Comparison of ENCODE assay signal across 9 mouse cellular contexts in genomic region chr7:120754671-120755070, GRCm38 (mm10). TPM values are rescaled to one million over a fixed set of nuclear protein-coding genes. Genes with fewer than 3 reads are reported as not detected.
DNase-seq lines count a peak whose midpoint lies in the region; ATAC-seq and TF ChIP-seq lines count a peak whose summit lies in the region.
"Had no signal": no experiment of that assay in that cellular context is flagged by ENCODE, and none has a peak within 500 bp of the region (broad histone marks: within the 10 kb centered on the region; RNA-seq: fewer than 3 reads in every experiment).

No protein-coding gene starts in this region.

- no peaks in the 10 kb centered on the region for H3K36me3 ChIP-seq in CH12.LX (replicated peaks in 1 of 2; ENCODE audit: control insufficient read depth in 1 of 2, insufficient read depth in 1 of 2, low read length in 1 of 2)
- H3K36me3 ChIP-seq in forebrain, embryonic 10.5 days (replicated peaks) = no peaks in the 10 kb centered on the region
- H3K36me3 ChIP-seq in lung, embryonic 15.5 days = no peaks in the 10 kb centered on the region
- H3K36me3 ChIP-seq in thymus, adult 2 months (ENCODE audit: control insufficient read depth, insufficient read depth, low read length) = no peaks in the 10 kb centered on the region
- H3K36me3 ChIP-seq: heart, embryonic 13.5 days had no signal

- peaks cover 2% of the 10 kb centered on the region for H3K27me3 ChIP-seq in CH12.LX (replicated peaks)
- no peaks in the 10 kb centered on the region for H3K27me3 ChIP-seq in forebrain, embryonic 10.5 days (ENCODE audit: poor library complexity, severe bottlenecking)
- no peaks in the 10 kb centered on the region for H3K27me3 ChIP-seq in lung, embryonic 15.5 days
- no peaks in the 10 kb centered on the region for H3K27me3 ChIP-seq in thymus, adult 2 months (ENCODE audit: control insufficient read depth, insufficient read depth, low read length)
- H3K27me3 ChIP-seq: heart, embryonic 13.5 days had no signal

- no peaks in the 10 kb centered on the region for H3K79me2 ChIP-seq in CH12.LX (replicated peaks; ENCODE audit: control insufficient read depth, extremely low read depth, insufficient read depth, poor library complexity, severe bottlenecking)

- dilution Hi-C loops in CH12.LX (cut with MboI; ENCODE audit: extremely low pct_ligation_motif_present, extremely low pct_unique_long_range_greater_than_20kb, low sequenced_read_pairs) = no loop called here

- H3K4me1 ChIP-seq in CH12.LX (ENCODE audit: control insufficient read depth in 1 of 2, insufficient read depth in 2 of 2) = peaks cover 2 to 10% of the 10 kb centered on the region in 2 experiments; a peak in 3 of 4 replicates
- no peaks in the 10 kb centered on the region for H3K4me1 ChIP-seq in forebrain, embryonic 10.5 days
- no peaks in the 10 kb centered on the region for H3K4me1 ChIP-seq in lung, embryonic 15.5 days
- no peaks in the 10 kb centered on the region for H3K4me1 ChIP-seq in thymus, adult 2 months (replicated peaks; ENCODE audit: control insufficient read depth, insufficient read depth, low read length)

- peak; percentile 75 for TF ChIP-seq RAD21 in CH12.LX (IDR thresholded peaks at IDR 0.05; ENCODE audit: low read depth, low read length)

- H3K9ac ChIP-seq in CH12.LX (ENCODE audit: insufficient read depth, low read depth) = no peak overlapping the region
- H3K9ac ChIP-seq in lung, embryonic 15.5 days = no peak overlapping the region
- H3K9ac ChIP-seq: heart, embryonic 13.5 days had no signal

- H3K4me2 ChIP-seq in CH12.LX (ENCODE audit: insufficient read depth, low read depth, poor library complexity, severe bottlenecking) = 0 out of 2 replicates have a peak overlapping the region, but pooled peaks have one; percentile 48
- H3K4me2 ChIP-seq in lung, embryonic 15.5 days = no peak overlapping the region
- H3K4me2 ChIP-seq: heart, embryonic 13.5 days had no signal

- 8% methylated on average over 5 of the region's 5 CpGs for WGBS in forebrain, embryonic 10.5 days
- 7% methylated on average over 5 of the region's 5 CpGs for WGBS in lung, embryonic 15.5 days
- WGBS in thymus, adult 2 months = under 1% methylated on average over 5 of the region's 5 CpGs

- ATAC-seq in lung, embryonic 15.5 days (ENCODE audit: borderline replicate concordance, extremely low read depth, low FRiP score, low TSS enrichment) = peak; percentile 75; the same call in 1 of the 2 replicates

- no peak overlapping the region for H3K4me3 ChIP-seq in CH12.LX (replicated peaks in 1 of 3; ENCODE audit: low read depth in 2 of 3, low read length in 2 of 3, poor library complexity in 1 of 3)
- H3K4me3 ChIP-seq in forebrain, embryonic 10.5 days = no peak overlapping the region
- no peak overlapping the region for H3K4me3 ChIP-seq in lung, embryonic 15.5 days
- no peak overlapping the region for H3K4me3 ChIP-seq in thymus, adult 2 months (ENCODE audit: control insufficient read depth, insufficient read depth, low read length)
- H3K4me3 ChIP-seq: heart, embryonic 13.5 days had no signal

- peak; percentile 65 to 87 for TF ChIP-seq CTCF in CH12.LX (conservative IDR thresholded peaks at IDR 0.05 in 1 of 2, IDR thresholded peaks at IDR 0.05 in 1 of 2; ENCODE audit: low read depth in 2 of 2, low read length in 2 of 2)
- peak; percentile 79; the same call in 1 of the 2 replicates for TF ChIP-seq CTCF in thymus, adult 2 months (IDR thresholded peaks at IDR 0.05; ENCODE audit: borderline replicate concordance, control insufficient read depth, extremely low read depth, insufficient read depth, low read length, poor library complexity)

- in situ Hi-C loops in CH12.LX (cut with MboI; ENCODE audit: low pct_ligation_motif_present, low pct_unique_long_range_greater_than_20kb, low sequenced_read_pairs) = loop anchor here (5.0 to 10.0 kb wide), 2 partner anchors 70 to 82 kb away; partner anchors contain the start of gene Pdzd9

- DNase-seq in CH12.LX (ENCODE audit: extremely low read depth) = peak; percentile 88
- DNase-seq in brain, embryonic 18.5 days (ENCODE audit: low read depth, low spot score) = peak; percentile 57
- DNase-seq in forebrain, embryonic 10.5 days (ENCODE audit: extremely low spot score, low spot score) = peak; percentile 84
- peak; percentile 90 for DNase-seq in heart, postnatal 4 days
- peak; percentile 42 to 85 for DNase-seq in layer of hippocampus, adult 18-20 months (ENCODE audit: low spot score in 2 of 2)
- peak; percentile 50 for DNase-seq in ovary, postnatal 10 days (ENCODE audit: low spot score)
- DNase-seq in thymus, adult 2 months = peak; percentile 72

- H3K27ac ChIP-seq in CH12.LX (ENCODE audit: insufficient read depth, low read depth) = no peak overlapping the region
- no peak overlapping the region for H3K27ac ChIP-seq in forebrain, embryonic 10.5 days
- H3K27ac ChIP-seq in lung, embryonic 15.5 days = no peak overlapping the region
- no peak overlapping the region for H3K27ac ChIP-seq in thymus, adult 2 months (ENCODE audit: control insufficient read depth, insufficient read depth, low read length)
- H3K27ac ChIP-seq: heart, embryonic 13.5 days had no signal

- no peak for TF ChIP-seq POLR2A in CH12.LX (IDR thresholded peaks at IDR 0.05; ENCODE audit: low read depth, low read length)
- no peak for TF ChIP-seq POLR2A in thymus, adult 2 months (IDR thresholded peaks at IDR 0.05; ENCODE audit: control insufficient read depth, extremely low read depth, insufficient read depth, low read length, poor library complexity)

- no peak for TF ChIP-seq EP300 in CH12.LX (IDR thresholded peaks at IDR 0.05; ENCODE audit: low read length)

- H3K9me3 ChIP-seq in CH12.LX (replicated peaks; ENCODE audit: low read length) = peaks cover 7% of the 10 kb centered on the region
- H3K9me3 ChIP-seq in forebrain, embryonic 10.5 days = no peaks in the 10 kb centered on the region
- H3K9me3 ChIP-seq in lung, embryonic 15.5 days = no peaks in the 10 kb centered on the region
- H3K9me3 ChIP-seq: heart, embryonic 13.5 days had no signal

TF ChIP-seq in CH12.LX, 34 proteins besides CTCF, POLR2A, EP300 and RAD21:
- TF ChIP-seq NELFE (IDR thresholded peaks at IDR 0.05; ENCODE audit: low read depth, low read length) (peak; percentile 23; the same call in 1 of the 2 replicates), ZKSCAN1 (IDR thresholded peaks at IDR 0.05; ENCODE audit: borderline replicate concordance, low read depth, low read length) (no peak), NRF1 (IDR thresholded peaks at IDR 0.05; ENCODE audit: low read depth, low read length) (peak; percentile 55; the same call in 1 of the 2 replicates), ZC3H11A (IDR thresholded peaks at IDR 0.05; ENCODE audit: low read depth, low read length) (peak; percentile 26; the same call in 1 of the 2 replicates), MAZ (IDR thresholded peaks at IDR 0.05; ENCODE audit: low read depth, low read length) (no peak), HCFC1 (IDR thresholded peaks at IDR 0.05; ENCODE audit: low read depth, low read length) (no peak), JUND (conservative IDR thresholded peaks at IDR 0.05; ENCODE audit: low read depth, low read length) (no peak), IRF4 (IDR thresholded peaks at IDR 0.05; ENCODE audit: low read depth, low read length) (0 out of 2 replicates have a peak, but pooled peaks have one; percentile 11), SMC3 (IDR thresholded peaks at IDR 0.05; ENCODE audit: low read depth, low read length) (peak; percentile 82), TBP (conservative IDR thresholded peaks at IDR 0.05; ENCODE audit: low read depth, low read length) (no peak)

RNA-seq across cellular contexts. Expression of gene Vwa3a, which starts 15.6 kb away (rescaled TPM):
- total RNA-seq in CH12.LX (2012; rRNA removed) (not detected in 2 replicates), CH12.LX (2014; rRNA removed) (not detected in 2 replicates)
- polyA plus RNA-seq in CH12.LX (2012; ENCODE audit: insufficient read length, low read depth) = not detected in 2 replicates
- polyA plus RNA-seq in forebrain, embryonic 10.5 days (2016; fragmentation: Nextera tagmentation; extraction: Ambion mirVana) = 0.11 and 0.41 TPM in 2 replicates
- total RNA-seq in heart, postnatal 4 days (2021) = 1 to 10 TPM; 1.1 to 1.4 TPM
- total RNA-seq in layer of hippocampus, adult 18-20 months (2021) = 10 to 100 TPM; 15.9 to 16.5 TPM
- 1.1 and 1.3 TPM in 2 replicates for polyA plus RNA-seq in lung, embryonic 15.5 days (2015; fragmentation: Nextera tagmentation; extraction: Ambion mirVana)
- 0.70 and 0.88 TPM in 2 replicates for polyA plus RNA-seq in thymus, adult 2 months (2012; rRNA removed)

RNA-seq across cellular contexts. Expression of gene Gm5737, which starts 57.5 kb away (rescaled TPM):
- total RNA-seq in CH12.LX (2012; rRNA removed) (not detected in 2 replicates), CH12.LX (2014; rRNA removed) (not detected in 2 replicates)
- polyA plus RNA-seq in CH12.LX (2012; ENCODE audit: insufficient read length, low read depth) = not detected in 2 replicates
- polyA plus RNA-seq in forebrain, embryonic 10.5 days (2016; fragmentation: Nextera tagmentation; extraction: Ambion mirVana) = not detected in 2 replicates
- not detected for total RNA-seq in heart, postnatal 4 days (2021)
- total RNA-seq in layer of hippocampus, adult 18-20 months (2021) = under 1 TPM in 1 of 2 experiments, not detected in 1; 0.32 TPM
- polyA plus RNA-seq in lung, embryonic 15.5 days (2015; fragmentation: Nextera tagmentation; extraction: Ambion mirVana) = not detected in 2 replicates
- 0.08 TPM in 1 of 2 replicates, not detected in the other for polyA plus RNA-seq in thymus, adult 2 months (2012; rRNA removed)
- polyA plus RNA-seq: heart, embryonic 13.5 days had no signal
